Mouse (Mus musculus): Measurements from ENCODE around the gene Dock8. TPM values are rescaled to one million over a fixed set of nuclear protein-coding genes. Genes with fewer than 3 reads are reported as not detected.

Gene Dock8
- polyA plus RNA-seq, 2 experiments: 4.8 to 8.3 TPM

DNA sequence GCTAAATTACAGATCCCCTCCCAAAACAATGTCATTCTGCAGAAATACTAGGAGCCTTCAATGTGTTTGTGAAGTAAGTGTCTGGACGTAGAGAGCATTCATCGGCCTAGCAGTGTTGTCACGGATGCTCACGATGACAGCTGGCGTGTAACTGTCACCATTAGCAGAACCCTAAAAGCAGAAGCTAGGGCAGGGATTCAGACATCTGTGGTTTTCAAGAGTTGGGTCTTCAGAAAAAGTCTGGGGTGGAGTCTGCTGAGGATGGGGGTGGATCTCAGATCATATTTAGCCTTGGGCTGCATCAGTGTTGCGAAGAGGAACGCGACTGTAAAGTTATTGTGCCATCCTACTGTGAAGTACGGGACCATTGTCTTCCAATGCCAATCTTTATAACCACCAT lies 73.2 kb downstream of the Dock8 start:
- H3K27me3 ChIP-seq (ENCODE audit: control insufficient read depth, insufficient read depth, low read length): no peaks in the 10 kb centered on the region
- no peak overlapping the region for H3K4me2 ChIP-seq (replicated peaks; ENCODE audit: low read depth, low read length, severe bottlenecking)
- DNase-seq (ENCODE audit: low spot score) (no peak), ATAC-seq (ENCODE audit: low FRiP score, low read depth) (no peak)
- WGBS: 92% methylated on average over 9 of the region's 9 CpGs
- no peak overlapping the region for H3K27ac ChIP-seq (replicated peaks; ENCODE audit: low read depth, low read length)
- H3K9ac ChIP-seq (ENCODE audit: low read depth, low read length, severe bottlenecking): no peak overlapping the region
- no peaks in the 10 kb centered on the region for H3K9me3 ChIP-seq (ENCODE audit: control insufficient read depth, low read length)
- no peak overlapping the region for H3K4me3 ChIP-seq (replicated peaks; ENCODE audit: low read length)
- no peaks in the 10 kb centered on the region for H3K4me1 ChIP-seq (ENCODE audit: control insufficient read depth, insufficient read depth, low read length)
- no peaks in the 10 kb centered on the region for H3K36me3 ChIP-seq (ENCODE audit: control insufficient read depth, insufficient read depth, low read length)
- no peak for TF ChIP-seq POLR2A (IDR thresholded peaks at IDR 0.05; ENCODE audit: borderline replicate concordance, extremely low read depth, insufficient read depth, insufficient read length)

DNA sequence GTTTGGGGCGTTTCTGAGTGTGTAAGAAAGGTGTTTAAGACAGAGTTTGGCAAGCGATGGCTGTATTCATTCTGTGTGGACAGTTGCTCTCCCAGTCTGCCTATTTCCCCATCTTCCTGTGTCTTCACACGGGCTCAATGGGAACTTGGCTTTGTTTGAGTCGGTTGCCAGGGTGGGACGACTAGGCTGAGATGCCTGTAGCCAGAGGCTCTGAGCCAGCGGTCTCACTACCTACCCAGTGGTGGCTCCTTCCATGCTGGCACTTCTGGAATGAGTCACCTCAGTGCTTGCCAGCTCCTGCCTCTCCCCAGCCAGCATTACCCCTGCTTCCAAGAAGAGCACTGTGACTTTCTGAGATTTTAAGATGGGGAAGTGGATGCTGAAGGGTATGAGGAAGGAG lies 75.4 kb downstream of the Dock8 start:
- no peaks in the 10 kb centered on the region for H3K36me3 ChIP-seq (ENCODE audit: control insufficient read depth, insufficient read depth, low read length)
- no peak overlapping the region for H3K4me2 ChIP-seq (replicated peaks; ENCODE audit: low read depth, low read length, severe bottlenecking)
- H3K27ac ChIP-seq (replicated peaks; ENCODE audit: low read depth, low read length): no peak overlapping the region
- no peaks in the 10 kb centered on the region for H3K27me3 ChIP-seq (ENCODE audit: control insufficient read depth, insufficient read depth, low read length)
- H3K4me3 ChIP-seq (replicated peaks; ENCODE audit: low read length): no peak overlapping the region
- TF ChIP-seq POLR2A (IDR thresholded peaks at IDR 0.05; ENCODE audit: borderline replicate concordance, extremely low read depth, insufficient read depth, insufficient read length): no peak
- no peak overlapping the region for H3K9ac ChIP-seq (ENCODE audit: low read depth, low read length, severe bottlenecking)
- ATAC-seq (ENCODE audit: low FRiP score, low read depth) (no peak), DNase-seq (ENCODE audit: low spot score) (no peak)
- H3K4me1 ChIP-seq (ENCODE audit: control insufficient read depth, insufficient read depth, low read length): no peaks in the 10 kb centered on the region
- 70% methylated on average over 6 of the region's 6 CpGs for WGBS
- H3K9me3 ChIP-seq (ENCODE audit: control insufficient read depth, low read length): no peaks in the 10 kb centered on the region

DNA sequence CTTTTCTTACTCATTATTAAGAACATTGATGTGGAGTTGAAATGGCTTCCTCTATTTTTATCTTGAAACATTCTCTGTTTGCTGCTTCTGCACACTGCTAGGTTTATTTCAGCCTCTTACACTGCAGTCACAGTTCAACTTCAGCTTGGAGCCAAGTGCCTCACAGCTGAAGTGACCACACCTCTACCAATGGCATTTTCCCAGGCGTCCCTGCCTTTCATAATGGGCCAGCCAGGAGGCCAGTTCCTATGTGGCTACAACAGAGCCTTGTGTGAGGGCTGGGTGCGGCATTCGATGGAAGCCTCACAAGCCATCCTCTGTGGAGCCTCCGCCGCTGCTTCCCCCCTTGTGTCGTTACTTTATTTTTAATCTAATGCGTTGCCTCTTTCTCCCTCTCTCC lies 78.3 kb downstream of the Dock8 start:
- TF ChIP-seq POLR2A (IDR thresholded peaks at IDR 0.05; ENCODE audit: borderline replicate concordance, extremely low read depth, insufficient read depth, insufficient read length): no peak
- no peak for ATAC-seq (ENCODE audit: low FRiP score, low read depth)

DNA sequence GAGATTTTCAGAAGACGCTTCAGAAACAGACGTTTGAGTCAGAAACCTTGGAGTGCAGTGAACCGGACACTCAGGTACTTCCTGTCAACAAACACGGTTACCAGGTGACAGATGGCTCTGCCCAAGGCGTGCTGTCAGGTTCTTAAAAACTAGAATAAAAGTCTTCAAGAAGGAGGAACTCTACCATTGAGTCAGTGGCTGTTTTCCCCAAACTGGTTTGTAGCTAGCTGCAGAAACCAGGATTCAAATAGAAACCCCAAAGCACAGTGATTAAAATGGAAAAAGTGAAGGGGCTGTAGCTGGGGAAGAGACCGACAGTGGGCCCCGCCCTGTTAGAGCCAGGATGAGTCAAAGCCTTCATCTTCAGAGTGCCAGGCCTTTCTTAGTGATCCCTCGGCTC lies 78.8 kb downstream of the Dock8 start:
- Histone ChIP-seq H3K4me2 (replicated peaks; ENCODE audit: low read depth, low read length, severe bottlenecking) (no peak overlapping the region), H3K4me1 (ENCODE audit: control insufficient read depth, insufficient read depth, low read length) (no peaks in the 10 kb centered on the region), H3K27ac (replicated peaks; ENCODE audit: low read depth, low read length) (peak overlapping the region; percentile 72), H3K9ac (ENCODE audit: low read depth, low read length, severe bottlenecking) (no peak overlapping the region), H3K27me3 (ENCODE audit: control insufficient read depth, insufficient read depth, low read length) (no peaks in the 10 kb centered on the region), H3K36me3 (ENCODE audit: control insufficient read depth, insufficient read depth, low read length) (no peaks in the 10 kb centered on the region), H3K4me3 (replicated peaks; ENCODE audit: low read length) (no peak overlapping the region), H3K9me3 (ENCODE audit: control insufficient read depth, low read length) (no peaks in the 10 kb centered on the region)
- ATAC-seq (ENCODE audit: low FRiP score, low read depth): no peak
- DNase-seq (ENCODE audit: low spot score): no peak
- WGBS: 73% methylated on average over 8 of the region's 8 CpGs
- TF ChIP-seq POLR2A (IDR thresholded peaks at IDR 0.05; ENCODE audit: borderline replicate concordance, extremely low read depth, insufficient read depth, insufficient read length): no peak

More for the DNA sequence above, 78.3 kb downstream of the Dock8 start:
- H3K36me3 ChIP-seq (ENCODE audit: control insufficient read depth, insufficient read depth, low read length): no peaks in the 10 kb centered on the region
- no peak overlapping the region for H3K9ac ChIP-seq (ENCODE audit: low read depth, low read length, severe bottlenecking)
- H3K27ac ChIP-seq (replicated peaks; ENCODE audit: low read depth, low read length): peak overlapping the region; percentile 72
- DNase-seq (ENCODE audit: low spot score): peak; percentile 12
- no peaks in the 10 kb centered on the region for H3K4me1 ChIP-seq (ENCODE audit: control insufficient read depth, insufficient read depth, low read length)
- WGBS: 76% methylated on average over 7 of the region's 7 CpGs
- H3K4me2 ChIP-seq (replicated peaks; ENCODE audit: low read depth, low read length, severe bottlenecking): no peak overlapping the region
- no peaks in the 10 kb centered on the region for H3K27me3 ChIP-seq (ENCODE audit: control insufficient read depth, insufficient read depth, low read length)
- no peaks in the 10 kb centered on the region for H3K9me3 ChIP-seq (ENCODE audit: control insufficient read depth, low read length)
- no peak overlapping the region for H3K4me3 ChIP-seq (replicated peaks; ENCODE audit: low read length)

DNA sequence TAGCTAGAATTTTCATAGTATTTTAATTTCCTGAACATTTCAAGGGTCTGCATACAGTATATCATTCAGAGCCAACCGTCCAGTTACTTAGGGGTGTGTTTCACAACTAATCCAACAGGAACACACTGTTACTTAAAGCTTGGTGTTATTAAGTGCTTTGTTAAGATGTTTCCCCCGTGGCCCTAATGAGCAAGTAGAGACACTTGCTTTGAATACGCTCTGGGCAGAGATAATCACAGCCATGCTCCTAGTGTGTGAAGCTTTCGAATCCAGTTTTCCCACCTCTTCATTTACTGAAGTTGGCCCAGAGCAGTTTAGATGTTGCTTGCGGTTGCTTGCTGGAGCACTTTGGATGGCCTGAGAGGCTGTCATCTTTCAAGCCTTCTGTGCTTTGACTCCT lies 80.8 kb downstream of the Dock8 start:
- TF ChIP-seq POLR2A (IDR thresholded peaks at IDR 0.05; ENCODE audit: borderline replicate concordance, extremely low read depth, insufficient read depth, insufficient read length): no peak

DNA sequence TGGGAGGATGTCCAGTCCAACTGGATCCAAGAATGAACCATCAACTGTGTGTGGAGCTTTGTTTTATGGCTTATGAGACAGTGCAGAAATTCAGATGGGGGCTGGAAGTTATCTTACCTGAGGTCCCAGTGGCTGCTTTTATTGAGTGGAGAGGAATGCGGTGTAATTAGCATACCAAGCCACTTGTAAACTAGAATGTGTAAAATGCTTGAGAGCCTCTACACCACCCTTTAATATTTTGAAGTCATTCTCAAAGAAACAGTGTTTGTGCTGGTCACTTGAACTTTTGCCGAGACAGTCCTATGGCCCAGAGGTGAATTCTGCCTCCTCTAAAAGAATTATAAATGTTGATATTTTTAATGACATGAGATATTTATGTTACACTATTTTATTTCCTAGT lies 83.5 kb downstream of the Dock8 start:
- no peaks in the 10 kb centered on the region for H3K36me3 ChIP-seq (ENCODE audit: control insufficient read depth, insufficient read depth, low read length)
- H3K4me3 ChIP-seq (replicated peaks; ENCODE audit: low read length): no peak overlapping the region
- no peak for ATAC-seq (ENCODE audit: low FRiP score, low read depth)
- TF ChIP-seq POLR2A (IDR thresholded peaks at IDR 0.05; ENCODE audit: borderline replicate concordance, extremely low read depth, insufficient read depth, insufficient read length): no peak
- no peak overlapping the region for H3K27ac ChIP-seq (replicated peaks; ENCODE audit: low read depth, low read length)
- no peaks in the 10 kb centered on the region for H3K27me3 ChIP-seq (ENCODE audit: control insufficient read depth, insufficient read depth, low read length)
- no peak overlapping the region for H3K4me2 ChIP-seq (replicated peaks; ENCODE audit: low read depth, low read length, severe bottlenecking)
- no peak for DNase-seq (ENCODE audit: low spot score)
- H3K9me3 ChIP-seq (ENCODE audit: control insufficient read depth, low read length): no peaks in the 10 kb centered on the region
- 61% methylated on average over 2 of the region's 2 CpGs for WGBS
- H3K9ac ChIP-seq (ENCODE audit: low read depth, low read length, severe bottlenecking): no peak overlapping the region
- no peaks in the 10 kb centered on the region for H3K4me1 ChIP-seq (ENCODE audit: control insufficient read depth, insufficient read depth, low read length)

More for the DNA sequence above, 80.8 kb downstream of the Dock8 start:
- Histone ChIP-seq H3K36me3 (ENCODE audit: control insufficient read depth, insufficient read depth, low read length) (no peaks in the 10 kb centered on the region), H3K27ac (replicated peaks; ENCODE audit: low read depth, low read length) (no peak overlapping the region), H3K9me3 (ENCODE audit: control insufficient read depth, low read length) (no peaks in the 10 kb centered on the region), H3K4me2 (replicated peaks; ENCODE audit: low read depth, low read length, severe bottlenecking) (no peak overlapping the region), H3K27me3 (ENCODE audit: control insufficient read depth, insufficient read depth, low read length) (no peaks in the 10 kb centered on the region), H3K9ac (ENCODE audit: low read depth, low read length, severe bottlenecking) (no peak overlapping the region), H3K4me3 (replicated peaks; ENCODE audit: low read length) (no peak overlapping the region), H3K4me1 (ENCODE audit: control insufficient read depth, insufficient read depth, low read length) (no peaks in the 10 kb centered on the region)
- no peak for DNase-seq (ENCODE audit: low spot score)
- ATAC-seq (ENCODE audit: low FRiP score, low read depth): no peak
- 61% methylated on average over 5 of the region's 5 CpGs for WGBS
